Mouse (Mus musculus): ENCODE measurements around the gene Dact3. TPM values are rescaled to one million over a fixed set of nuclear protein-coding genes. Genes with fewer than 3 reads are reported as not detected.

The Dact3 gene
- polyA plus RNA-seq (2012; rRNA removed) = 66.8 and 81.5 TPM in 2 replicates

DNA sequence AGATGAGACGGTGACA, at the start of gene Dact3:
Gene Dact3 (plus strand): TSS at position 8 of the 16 bp plus-strand sequence.

DNA sequence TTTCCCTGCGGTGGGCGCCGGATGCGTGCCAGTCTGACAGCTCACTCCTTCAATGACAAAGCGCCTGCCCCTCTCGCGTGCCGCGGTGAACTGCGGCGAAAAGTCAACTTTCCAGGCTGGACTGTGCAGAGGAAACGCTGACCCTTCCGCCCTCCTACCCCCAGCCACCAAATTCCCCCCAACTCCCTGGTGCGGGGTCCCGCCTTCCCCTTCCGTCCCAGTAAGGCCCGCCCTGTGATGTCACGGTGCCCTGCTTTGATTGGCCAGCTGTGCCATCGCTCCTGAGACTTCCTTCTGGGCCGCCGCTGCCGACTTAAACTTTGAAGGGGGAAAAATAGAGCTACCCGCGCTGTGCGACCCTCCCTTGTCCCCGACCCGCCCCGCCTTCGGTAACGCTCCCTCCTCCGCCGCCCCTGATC, 32.5 kb upstream of the Dact3 start, which contains the start of gene Prkd2:
Gene Prkd2 (plus strand): TSS at position 258 of the 419 bp plus-strand sequence.

DNA sequence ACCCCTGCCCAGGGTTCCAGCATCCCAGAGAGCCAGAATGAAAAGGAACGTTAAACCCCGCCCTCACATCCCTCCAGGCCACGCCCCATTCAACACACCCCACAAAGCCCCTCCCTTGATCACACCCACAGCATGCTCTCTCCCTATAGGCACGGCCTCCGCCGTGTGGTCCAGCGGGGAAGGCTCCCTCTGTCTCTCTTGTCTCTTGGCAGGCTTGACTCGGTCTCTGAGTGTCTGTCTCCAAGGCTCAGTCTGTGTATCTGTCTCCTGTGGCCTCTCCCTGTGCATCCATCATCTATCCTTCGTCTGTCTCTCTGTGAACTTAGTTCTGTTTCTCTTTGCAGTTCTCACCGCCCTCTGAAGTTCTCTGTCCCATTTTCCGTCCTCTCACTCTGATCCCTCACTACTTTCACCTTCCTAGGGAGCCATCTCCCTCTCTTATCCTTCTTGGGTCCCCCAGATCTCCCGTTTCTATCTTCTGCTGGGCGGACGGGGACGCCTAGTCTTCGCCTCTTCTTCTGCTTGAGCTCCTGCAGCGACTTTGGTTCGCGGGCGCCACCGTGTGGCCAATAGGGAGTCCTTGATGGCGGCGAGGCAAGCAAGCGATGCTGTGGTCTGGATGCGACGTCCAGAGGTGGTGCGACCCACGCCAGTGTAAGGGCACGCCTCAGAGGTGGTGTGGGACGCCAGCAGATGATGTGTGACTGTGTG, 16.7 kb downstream of the Dact3 start, which contains the start of gene Gng8:
Gene Gng8 (plus strand): TSS at position 146 of the 711 bp plus-strand sequence.

DNA sequence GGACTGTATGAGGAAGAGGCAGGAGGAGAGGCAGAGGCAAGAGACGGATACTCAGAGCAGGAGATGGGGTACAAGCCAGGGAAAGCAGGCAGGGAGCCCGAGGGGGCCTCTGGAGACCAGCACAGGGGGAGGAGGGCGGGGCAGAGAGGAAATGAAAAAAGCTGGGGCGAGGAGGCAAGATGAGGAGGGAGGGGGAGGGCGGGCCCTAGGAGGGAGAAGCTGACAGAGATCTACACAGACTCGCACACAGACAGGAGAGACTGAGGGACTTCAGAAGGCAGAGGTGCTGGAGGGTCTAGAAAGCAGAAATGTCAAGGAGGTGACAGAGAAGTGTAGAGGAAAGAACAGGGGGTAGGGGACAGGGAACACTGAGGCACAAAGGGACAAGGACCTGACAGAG, 31.2 kb downstream of the Dact3 start, which contains the start of gene Ptgir:
Gene Ptgir (plus strand): TSS at position 210 of the 400 bp plus-strand sequence.

DNA sequence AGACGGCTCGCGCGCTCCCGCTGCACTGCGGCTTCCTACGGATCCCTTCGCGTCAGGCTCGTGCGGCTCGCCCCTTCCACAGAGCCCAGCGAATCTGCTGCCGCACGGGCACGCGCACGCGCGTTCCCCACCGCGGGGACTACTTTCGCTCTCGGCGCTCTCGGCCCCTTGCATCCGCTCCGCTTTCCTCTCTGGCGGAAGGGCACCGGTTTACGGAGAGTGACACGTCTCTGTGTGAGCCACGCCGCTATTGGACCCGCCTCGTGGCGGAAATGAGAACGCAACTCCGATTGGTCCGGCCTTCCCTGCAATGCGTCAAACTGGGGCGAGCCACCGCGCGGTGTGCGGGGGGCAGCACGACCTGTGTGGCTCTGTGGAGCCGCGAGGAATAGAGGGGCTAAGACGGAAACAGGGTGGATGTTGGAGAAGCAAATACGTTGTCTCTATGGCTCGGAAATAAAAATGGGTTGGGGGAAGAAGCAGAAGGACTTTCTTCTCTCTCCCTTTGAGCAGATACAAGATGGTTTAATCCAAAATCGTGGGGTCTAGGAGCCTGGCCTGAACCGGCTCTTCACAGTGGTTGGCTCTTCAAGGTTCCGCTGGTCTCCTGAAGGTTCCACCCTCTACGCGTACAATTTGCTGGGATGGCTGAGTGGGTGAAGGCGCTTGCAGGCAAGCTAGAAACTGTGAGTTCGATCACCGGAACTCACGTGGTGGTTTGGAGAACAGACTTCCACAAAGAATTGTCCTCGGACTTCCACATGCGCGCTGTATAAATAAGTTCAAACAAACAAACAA, 49.1 kb downstream of the Dact3 start, which contains the start of gene Calm3:
Gene Calm3 (minus strand): TSS at position 78 of the 798 bp plus-strand sequence.

Other genes with a start within 250 kb of the Dact3 start
- gene Ceacam15, start 199.6 kb upstream of the Dact3 start, polyA plus RNA-seq (2012; rRNA removed) = not detected in 2 replicates
- gene Ceacam9, start 153.4 kb upstream of the Dact3 start, polyA plus RNA-seq (2012; rRNA removed) = not detected in 2 replicates
- gene Ap2s1, start 136.9 kb upstream of the Dact3 start, polyA plus RNA-seq (2012; rRNA removed) = 375 and 448 TPM in 2 replicates
- gene Slc1a5, start 94.0 kb upstream of the Dact3 start, polyA plus RNA-seq (2012; rRNA removed) = 192 and 201 TPM in 2 replicates
- gene Strn4, start 59.4 kb upstream of the Dact3 start, polyA plus RNA-seq (2012; rRNA removed) = 133 and 140 TPM in 2 replicates
- 27.4 and 39.2 TPM in 2 replicates for gene Fkrp, start 58.6 kb upstream of the Dact3 start, polyA plus RNA-seq (2012; rRNA removed)
- 44.3 and 45.8 TPM in 2 replicates for gene Prkd2, start 32.4 kb upstream of the Dact3 start, polyA plus RNA-seq (2012; rRNA removed)
- 4.2 and 8.5 TPM in 2 replicates for gene Gng8, start 16.5 kb downstream of the Dact3 start, polyA plus RNA-seq (2012; rRNA removed)
- gene Ptgir, start 31.2 kb downstream of the Dact3 start, polyA plus RNA-seq (2012; rRNA removed) = 3.6 and 5.5 TPM in 2 replicates
- 462 and 594 TPM in 2 replicates for gene Calm3, start 48.8 kb downstream of the Dact3 start, polyA plus RNA-seq (2012; rRNA removed)
- 8.9 and 9.2 TPM in 2 replicates for gene Pnmal2, start 69.4 kb downstream of the Dact3 start, polyA plus RNA-seq (2012; rRNA removed)
- gene Pnmal1, start 84.4 kb downstream of the Dact3 start, polyA plus RNA-seq (2012; rRNA removed) = 0.24 and 0.31 TPM in 2 replicates
- 0.05 TPM in 2 replicates for gene Gm42372, start 107.8 kb downstream of the Dact3 start, polyA plus RNA-seq (2012; rRNA removed)
- gene Ccdc8, start 117.4 kb downstream of the Dact3 start, polyA plus RNA-seq (2012; rRNA removed) = 1.7 and 2.0 TPM in 2 replicates
- 346 and 370 TPM in 2 replicates for gene Ppp5c, start 152.6 kb downstream of the Dact3 start, polyA plus RNA-seq (2012; rRNA removed)
- 4.9 and 7.8 TPM in 2 replicates for gene Hif3a, start 187.1 kb downstream of the Dact3 start, polyA plus RNA-seq (2012; rRNA removed)
- gene Psg16, start 198.7 kb downstream of the Dact3 start, polyA plus RNA-seq (2012; rRNA removed) = 0.12 TPM in 1 of 2 replicates, not detected in the other

Measured in colon, adult 2 months (tissue).